Mouse (Mus musculus) olfactory bulb, adult 2 months (tissue): ENCODE data around the gene Zbtb41.

Experiments
- CTCF ChIP-seq: fragments of 200-500 bp; IDR thresholded peaks from 2 replicates; pipeline ENCODE4 v1.5.1; 2012; ENCODE audit warnings: low read depth, mild to moderate bottlenecking, low read length, moderate library complexity; ENCODE audit not compliant: insufficient read depth
- POLR2A ChIP-seq: fragments of 200-500 bp; IDR thresholded peaks from 2 replicates; pipeline ENCODE4 v1.6.1; 2012; ENCODE audit warnings: mild to moderate bottlenecking, low read depth, low read length, moderate library complexity; ENCODE audit not compliant: insufficient read depth

GRCm38 (mm10) chr1:139378861-139379620, 43.0 kb upstream of the Zbtb41 start:
- TF ChIP-seq CTCF (no peak), POLR2A (no peak)
